8 mouse cellular contexts compared by ENCODE assay signal in the genomic region with DNA sequence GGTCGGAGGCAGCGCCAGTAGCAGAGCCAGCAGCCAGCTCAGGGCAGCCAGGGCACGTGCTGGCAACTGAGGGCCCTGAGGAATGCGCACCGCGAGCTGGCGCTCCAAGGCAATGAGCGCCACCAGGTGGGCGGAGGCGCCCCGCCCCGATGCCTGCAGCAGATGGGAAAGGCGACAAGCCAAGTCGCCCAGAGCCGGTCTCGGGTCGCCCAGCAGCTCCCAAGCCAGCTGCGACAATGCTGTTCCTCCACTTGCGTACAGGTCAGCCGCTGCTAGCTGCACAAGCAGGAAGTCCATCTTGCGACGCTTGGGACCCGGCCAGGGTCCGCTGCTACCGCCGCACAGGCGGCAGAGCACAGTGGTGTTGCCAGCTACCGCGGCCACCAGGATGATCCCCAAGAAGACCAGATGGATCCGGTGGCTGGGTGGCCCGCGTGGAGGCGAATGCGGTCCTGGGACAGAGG. TPM values are rescaled to one million over a fixed set of nuclear protein-coding genes. Genes with fewer than 3 reads are reported as not detected.
DNase-seq lines count a peak whose midpoint lies in the region; ATAC-seq and TF ChIP-seq lines count a peak whose summit lies in the region.

No protein-coding gene starts in this region.

- peak overlapping the region; percentile 64 for H3K27ac ChIP-seq in forebrain, embryonic 10.5 days
- no peak overlapping the region for H3K27ac ChIP-seq in heart, embryonic 14.5 days (replicated peaks in 1 of 2; ENCODE audit: control insufficient read depth in 1 of 2, insufficient read depth in 1 of 2, low read depth in 2 of 2, low read length in 2 of 2)
- peak overlapping the region; percentile 88 for H3K27ac ChIP-seq in liver, embryonic 12.5 days

- H3K9me3 ChIP-seq in forebrain, embryonic 10.5 days = no peaks in the 10 kb centered on the region
- 0 out of 2 replicates have a peak, but pooled peaks cover 7% of the 10 kb centered on the region for H3K9me3 ChIP-seq in heart, embryonic 14.5 days (ENCODE audit: control insufficient read depth, low read length)
- no peaks in the 10 kb centered on the region for H3K9me3 ChIP-seq in liver, embryonic 12.5 days (replicated peaks)

- TF ChIP-seq POLR2A in myocyte (IDR thresholded peaks at IDR 0.05; ENCODE audit: insufficient read length, low read depth) = no peak

- peak; percentile 69 for DNase-seq in CD4-positive, CD25-positive, alpha-beta regulatory T cell, adult 2 months (ENCODE audit: low read depth, low spot score)
- DNase-seq in c-Kit-negative CD71-positive TER-119-positive erythroid progenitor cells, embryonic 14.5 days (ENCODE audit: low read depth, low spot score) = peak; percentile 74
- DNase-seq in forebrain, embryonic 10.5 days (ENCODE audit: extremely low spot score, low spot score) = peak; percentile 78
- DNase-seq in kidney, postnatal 10 days = peak; percentile 80
- DNase-seq in spleen, postnatal 36 days (ENCODE audit: low spot score in 2 of 2) = peak; percentile 68 to 69

- peaks cover 57% of the 10 kb centered on the region for H3K27me3 ChIP-seq in forebrain, embryonic 10.5 days (ENCODE audit: poor library complexity, severe bottlenecking)
- H3K27me3 ChIP-seq in heart, embryonic 14.5 days (ENCODE audit: control insufficient read depth, insufficient read depth, low read length) = peaks cover 47% of the 10 kb centered on the region
- H3K27me3 ChIP-seq in liver, embryonic 12.5 days (replicated peaks) = peaks cover 39% of the 10 kb centered on the region
- H3K27me3 ChIP-seq in myocyte (ENCODE audit: control insufficient read depth, insufficient read depth, insufficient read length) = peaks cover 14% of the 10 kb centered on the region

- no peaks in the 10 kb centered on the region for H3K36me3 ChIP-seq in forebrain, embryonic 10.5 days (replicated peaks)
- H3K36me3 ChIP-seq in heart, embryonic 14.5 days (ENCODE audit: control insufficient read depth, insufficient read depth, low read length) = no peaks in the 10 kb centered on the region
- no peaks in the 10 kb centered on the region for H3K36me3 ChIP-seq in liver, embryonic 12.5 days
- H3K36me3 ChIP-seq in myocyte (ENCODE audit: control insufficient read depth, insufficient read depth) = no peaks in the 10 kb centered on the region

- H3K4me1 ChIP-seq in forebrain, embryonic 10.5 days = peaks cover 18% of the 10 kb centered on the region
- H3K4me1 ChIP-seq in heart, embryonic 14.5 days (ENCODE audit: control insufficient read depth in 2 of 2, insufficient read depth in 2 of 2, low read length in 2 of 2) = peaks cover 5 to 14% of the 10 kb centered on the region in 2 experiments; a peak in 3 of 4 replicates
- H3K4me1 ChIP-seq in liver, embryonic 12.5 days = peaks cover 32% of the 10 kb centered on the region

- H3K79me2 ChIP-seq in myocyte (ENCODE audit: control insufficient read depth, insufficient read depth) = no peaks in the 10 kb centered on the region

- peak overlapping the region; percentile 57; the same call in 1 of the 2 replicates for H3K9ac ChIP-seq in heart, embryonic 14.5 days (ENCODE audit: low read length)
- peak overlapping the region; percentile 77 for H3K9ac ChIP-seq in liver, embryonic 12.5 days

- WGBS in forebrain, embryonic 10.5 days = under 1% methylated on average over 33 of the region's 34 CpGs
- WGBS in heart, embryonic 14.5 days = under 1% methylated on average over 34 of the region's 34 CpGs
- under 1% methylated on average over 34 of the region's 34 CpGs for WGBS in liver, embryonic 12.5 days (ENCODE audit: insufficient replicate concordance)

- peak; percentile 72 for ATAC-seq in heart, embryonic 14.5 days (ENCODE audit: insufficient number of reproducible peaks, insufficient read depth, low FRiP score, low read depth)
- peak; percentile 79 for ATAC-seq in liver, embryonic 12.5 days

- peak overlapping the region; percentile 61 for H3K4me3 ChIP-seq in forebrain, embryonic 10.5 days
- H3K4me3 ChIP-seq in heart, embryonic 14.5 days (ENCODE audit: control insufficient read depth in 1 of 2, insufficient read depth in 1 of 2, low read depth in 1 of 2, low read length in 2 of 2) = peak overlapping the region; percentile 39 to 54
- peak overlapping the region; percentile 64 for H3K4me3 ChIP-seq in liver, embryonic 12.5 days
- H3K4me3 ChIP-seq in myocyte = no peak overlapping the region

- no peak overlapping the region for H3ac ChIP-seq in myocyte (ENCODE audit: control insufficient read depth, insufficient read length)

- peak overlapping the region; percentile 98 for H3K4me2 ChIP-seq in heart, embryonic 14.5 days (ENCODE audit: low read length)
- peak overlapping the region; percentile 95 for H3K4me2 ChIP-seq in liver, embryonic 12.5 days
- peak overlapping the region; percentile 58 for H3K4me2 ChIP-seq in myocyte (ENCODE audit: low read depth)

TF ChIP-seq in myocyte, 11 proteins besides CTCF, POLR2A, EP300 and RAD21:
- TF ChIP-seq POLR2AphosphoS2 (IDR thresholded peaks at IDR 0.05; ENCODE audit: insufficient read length, low read depth) (no peak), MYOG (IDR thresholded peaks at IDR 0.05; ENCODE audit: control insufficient read depth in 1 of 3, insufficient read depth in 1 of 3, insufficient read length in 2 of 3, low read depth in 2 of 3) (peak in 1 of 3 experiments; percentile 32), MYOD1 (IDR thresholded peaks at IDR 0.05; ENCODE audit: control insufficient read depth in 1 of 3, insufficient read length in 2 of 3, low read depth in 2 of 3) (peak in 1 of 3 experiments; percentile 35)

RNA-seq across cellular contexts. Expression of a gene that starts 0.5 kb away (rescaled TPM):
- 0.48 and 0.66 TPM in 2 replicates for polyA plus RNA-seq in forebrain, embryonic 10.5 days (2016; fragmentation: Nextera tagmentation; extraction: Ambion mirVana)
- not detected in 2 replicates for polyA plus RNA-seq in heart, embryonic 14.5 days (2014; fragmentation: Nextera tagmentation; extraction: Ambion mirVana)
- 5.9 and 6.2 TPM in 2 replicates for polyA plus RNA-seq in liver, embryonic 12.5 days (2016; fragmentation: Nextera tagmentation; extraction: Ambion mirVana)
- not detected for polyA plus RNA-seq in myocyte (2012; fragmentation: generic; extraction: Trizol)

RNA-seq across cellular contexts. Expression of a gene that starts 37.8 kb away (rescaled TPM):
- polyA plus RNA-seq in forebrain, embryonic 10.5 days (2016; fragmentation: Nextera tagmentation; extraction: Ambion mirVana) = 26.4 and 28.8 TPM in 2 replicates
- 15.3 and 15.8 TPM in 2 replicates for polyA plus RNA-seq in heart, embryonic 14.5 days (2014; fragmentation: Nextera tagmentation; extraction: Ambion mirVana)
- 230 and 231 TPM in 2 replicates for polyA plus RNA-seq in liver, embryonic 12.5 days (2016; fragmentation: Nextera tagmentation; extraction: Ambion mirVana)
- 5.4 TPM for polyA plus RNA-seq in myocyte (2012; fragmentation: generic; extraction: Trizol)

RNA-seq across cellular contexts. Expression of a gene that starts 42.2 kb away (rescaled TPM):
- polyA plus RNA-seq in forebrain, embryonic 10.5 days (2016; fragmentation: Nextera tagmentation; extraction: Ambion mirVana) = 5.2 and 5.3 TPM in 2 replicates
- polyA plus RNA-seq in heart, embryonic 14.5 days (2014; fragmentation: Nextera tagmentation; extraction: Ambion mirVana) = 3.5 and 3.7 TPM in 2 replicates
- polyA plus RNA-seq in liver, embryonic 12.5 days (2016; fragmentation: Nextera tagmentation; extraction: Ambion mirVana) = 2.8 and 3.3 TPM in 2 replicates
- polyA plus RNA-seq in myocyte (2012; fragmentation: generic; extraction: Trizol) = 2.4 TPM

RNA-seq across cellular contexts. Expression of a gene that starts 42.2 kb away (rescaled TPM):
- polyA plus RNA-seq in forebrain, embryonic 10.5 days (2016; fragmentation: Nextera tagmentation; extraction: Ambion mirVana) = 14.6 and 15.9 TPM in 2 replicates
- polyA plus RNA-seq in heart, embryonic 14.5 days (2014; fragmentation: Nextera tagmentation; extraction: Ambion mirVana) = 9.9 and 11.5 TPM in 2 replicates
- 9.5 and 10.1 TPM in 2 replicates for polyA plus RNA-seq in liver, embryonic 12.5 days (2016; fragmentation: Nextera tagmentation; extraction: Ambion mirVana)
- 3.9 TPM for polyA plus RNA-seq in myocyte (2012; fragmentation: generic; extraction: Trizol)

Comparison
In these comparisons a context has a peak if more than half of its experiments do, and no peak if none do; other contexts are left out.
1. H3K27ac ChIP-seq: peak in forebrain, embryonic 10.5 days (single experiment) and liver, embryonic 12.5 days (single experiment); none in heart, embryonic 14.5 days (0 of 2).
2. Peak in every context shown above with its lines, with median percentiles within 50 percentile points of each other: DNase-seq and H3K4me2 ChIP-seq.